Mouse (Mus musculus) activated CD4-positive, CD25-positive, alpha-beta regulatory T cell, adult 9 weeks (primary cell): ENCODE results near the gene Gm20498. TPM values are rescaled to one million over a fixed set of nuclear protein-coding genes. Genes with fewer than 3 reads are reported as not detected.

Source experiments
- polyA plus RNA-seq: library from polyadenylated mRNA; unstranded; fragments of 100-300 nt; shearing (Covaris generic); gene quantifications from one replicate; pipeline ENCODE4 v1.2.1, GENCODE M21; 2017

Gm20498 gene
- polyA plus RNA-seq, result 18.8 TPM

GRCm38 (mm10) chr12:81532316-81533028, at the start of gene Gm20498, which contains the start of gene Synj2bp:
Gene Gm20498 (minus strand): TSS chr12:81532905.
Gene Synj2bp (minus strand): TSS chr12:81532911.

GRCm38 (mm10) chr12:81568374-81568773, 35.7 kb upstream of the Gm20498 start, which contains the start of gene Adam21:
Gene Adam21 (minus strand): TSS chr12:81568474.

GRCm38 (mm10) chr12:81484727-81485191, 47.9 kb downstream of the Gm20498 start, which contains the start of gene Cox16:
Gene Cox16 (minus strand): TSS chr12:81485127.

GRCm38 (mm10) chr12:81421846-81422245, 110.9 kb downstream of the Gm20498 start, which contains the start of gene Adam4:
Gene Adam4 (minus strand): TSS chr12:81421946.

GRCm38 (mm10) chr12:81379364-81379763, 153.3 kb downstream of the Gm20498 start, which contains the start of gene Gm4787:
Gene Gm4787 (minus strand): TSS chr12:81379464.

GRCm38 (mm10) chr12:81332875-81333421, 199.8 kb downstream of the Gm20498 start, which contains the start of gene Slc8a3:
Gene Slc8a3 (minus strand): TSS chr12:81333180.

Other genes starting within 250 kb of the Gm20498 start
- not detected for gene Slc8a3, start 199.7 kb downstream of the Gm20498 start, polyA plus RNA-seq
- 0.83 TPM for gene Gm4787, start 153.4 kb downstream of the Gm20498 start, polyA plus RNA-seq
- 0.90 TPM for gene Adam4, start 111.0 kb downstream of the Gm20498 start, polyA plus RNA-seq
- gene Cox16, start 47.8 kb downstream of the Gm20498 start, polyA plus RNA-seq, result 153 TPM
- gene Synj2bp, start within 50 bp of the Gm20498 start, polyA plus RNA-seq, result 70.8 TPM
- gene Adam21, start 35.6 kb upstream of the Gm20498 start, polyA plus RNA-seq, result not detected
- 32.6 TPM for gene Med6, start 62.1 kb upstream of the Gm20498 start, polyA plus RNA-seq
- not detected for gene Ttc9, start 98.3 kb upstream of the Gm20498 start, polyA plus RNA-seq
- gene Map3k9, start 248.3 kb upstream of the Gm20498 start, polyA plus RNA-seq, result 0.09 TPM